Mouse (Mus musculus): Measurements from ENCODE around the gene Tmem80. TPM values are rescaled to one million over a fixed set of nuclear protein-coding genes. Genes with fewer than 3 reads are reported as not detected.

The Tmem80 gene
- polyA plus RNA-seq, 1 experiment, result not detected

- H3K27ac ChIP-seq (ENCODE audit: insufficient read depth, low read depth, low read length), result no peak overlapping the region
- peaks cover 6% of the 10 kb centered on the region; the same call in 1 of the 2 replicates for H3K4me1 ChIP-seq (ENCODE audit: control insufficient read depth, insufficient read depth, low read length)
- WGBS, result 45% methylated on average over 2 of the region's 2 CpGs
- H3K4me3 ChIP-seq (ENCODE audit: insufficient read depth, low read depth, low read length), result no peak overlapping the region
- no peak for TF ChIP-seq POLR2A (IDR thresholded peaks at IDR 0.05; ENCODE audit: insufficient read depth, low read depth, low read length)
- no peak for TF ChIP-seq CTCF (IDR thresholded peaks at IDR 0.05; ENCODE audit: insufficient read depth, low read depth, low read length)
These were observed 15.7 kb downstream of the Tmem80 start for GRCm38 (mm10) chr7:141343230-141343629.

DNA sequence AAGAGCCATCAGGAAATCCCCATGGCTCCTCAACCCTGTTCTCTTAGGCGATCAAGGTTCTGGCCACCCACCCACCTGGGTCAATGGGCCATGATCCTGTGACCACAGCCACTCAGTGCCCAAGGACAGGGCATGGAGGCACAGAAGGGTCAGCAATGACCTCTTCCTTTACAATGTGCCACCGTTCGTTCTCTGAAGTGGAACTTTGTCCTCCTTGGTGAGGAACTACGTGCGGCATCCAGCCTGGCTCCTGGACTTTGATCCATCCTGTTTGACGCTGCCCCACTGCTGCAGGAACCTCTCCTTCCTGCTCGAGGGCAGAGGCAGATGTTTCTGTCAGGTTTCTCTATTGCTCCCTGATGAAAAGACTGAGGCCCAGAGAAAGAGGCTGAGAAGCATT is 16.2 kb downstream of the Tmem80 start:
- Histone ChIP-seq H3K4me3 (ENCODE audit: insufficient read depth, low read depth, low read length) (no peak overlapping the region), H3K4me1 (ENCODE audit: control insufficient read depth, insufficient read depth, low read length) (peaks cover 3% of the 10 kb centered on the region; the same call in 1 of the 2 replicates), H3K27ac (ENCODE audit: insufficient read depth, low read depth, low read length) (no peak overlapping the region)
- TF ChIP-seq CTCF (IDR thresholded peaks at IDR 0.05; ENCODE audit: insufficient read depth, low read depth, low read length) (no peak), POLR2A (IDR thresholded peaks at IDR 0.05; ENCODE audit: insufficient read depth, low read depth, low read length) (no peak)
- WGBS, result 78% methylated on average over 7 of the region's 7 CpGs

GRCm38 (mm10) chr7:141344787-141345186 is 17.2 kb downstream of the Tmem80 start:
- H3K4me1 ChIP-seq (ENCODE audit: control insufficient read depth, insufficient read depth, low read length), result no peaks in the 10 kb centered on the region; the same call in 1 of the 2 replicates
- no peak overlapping the region for H3K4me3 ChIP-seq (ENCODE audit: insufficient read depth, low read depth, low read length)
- TF ChIP-seq POLR2A (IDR thresholded peaks at IDR 0.05; ENCODE audit: insufficient read depth, low read depth, low read length) (no peak), CTCF (IDR thresholded peaks at IDR 0.05; ENCODE audit: insufficient read depth, low read depth, low read length) (no peak)
- WGBS, result 93% methylated on average over 5 of the region's 5 CpGs
- no peak overlapping the region for H3K27ac ChIP-seq (ENCODE audit: insufficient read depth, low read depth, low read length)

GRCm38 (mm10) chr7:141351061-141351460 is 23.5 kb downstream of the Tmem80 start:
- 82% methylated on average over 6 of the region's 6 CpGs for WGBS
- TF ChIP-seq CTCF (IDR thresholded peaks at IDR 0.05; ENCODE audit: insufficient read depth, low read depth, low read length) (no peak), POLR2A (IDR thresholded peaks at IDR 0.05; ENCODE audit: insufficient read depth, low read depth, low read length) (no peak)
- H3K4me3 ChIP-seq (ENCODE audit: insufficient read depth, low read depth, low read length), result no peak overlapping the region
- no peak overlapping the region for H3K27ac ChIP-seq (ENCODE audit: insufficient read depth, low read depth, low read length)
- peaks cover 12% of the 10 kb centered on the region for H3K4me1 ChIP-seq (ENCODE audit: control insufficient read depth, insufficient read depth, low read length)

DNA sequence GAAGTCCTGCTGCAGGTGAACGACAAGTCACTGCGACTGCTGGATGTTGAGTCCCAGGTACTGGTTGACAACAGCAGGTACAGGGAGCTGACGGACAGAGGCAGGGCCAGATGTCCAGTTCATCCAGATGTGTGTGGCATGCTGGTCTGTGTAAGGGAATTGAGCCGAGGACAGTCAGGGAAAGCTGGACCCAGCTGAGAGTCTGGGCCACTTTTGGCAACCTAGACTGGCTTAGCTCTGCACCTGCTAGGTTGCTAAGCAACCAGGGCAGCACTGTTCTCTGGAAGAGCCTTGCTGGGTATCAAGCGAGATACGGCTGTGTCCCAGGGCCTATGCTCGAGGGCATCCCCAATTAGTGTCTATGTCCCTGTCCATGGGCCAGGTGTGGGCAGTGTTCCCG is 27.5 kb downstream of the Tmem80 start:
- Histone ChIP-seq H3K4me1 (ENCODE audit: control insufficient read depth, insufficient read depth, low read length) (peaks cover 15% of the 10 kb centered on the region), H3K27ac (ENCODE audit: insufficient read depth, low read depth, low read length) (no peak overlapping the region), H3K4me3 (ENCODE audit: insufficient read depth, low read depth, low read length) (no peak overlapping the region)
- no peak for TF ChIP-seq POLR2A (IDR thresholded peaks at IDR 0.05; ENCODE audit: insufficient read depth, low read depth, low read length)
- TF ChIP-seq CTCF (IDR thresholded peaks at IDR 0.05; ENCODE audit: insufficient read depth, low read depth, low read length), result no peak
- 57% methylated on average over 8 of the region's 8 CpGs for WGBS

GRCm38 (mm10) chr7:141355626-141356326 is 28.2 kb downstream of the Tmem80 start:
- H3K4me3 ChIP-seq (ENCODE audit: insufficient read depth, low read depth, low read length), result no peak overlapping the region
- H3K27ac ChIP-seq (ENCODE audit: insufficient read depth, low read depth, low read length), result no peak overlapping the region
- no peak for TF ChIP-seq POLR2A (IDR thresholded peaks at IDR 0.05; ENCODE audit: insufficient read depth, low read depth, low read length)
- WGBS, result 48% methylated on average over 12 of the region's 12 CpGs
- peaks cover 15% of the 10 kb centered on the region for H3K4me1 ChIP-seq (ENCODE audit: control insufficient read depth, insufficient read depth, low read length)

DNA sequence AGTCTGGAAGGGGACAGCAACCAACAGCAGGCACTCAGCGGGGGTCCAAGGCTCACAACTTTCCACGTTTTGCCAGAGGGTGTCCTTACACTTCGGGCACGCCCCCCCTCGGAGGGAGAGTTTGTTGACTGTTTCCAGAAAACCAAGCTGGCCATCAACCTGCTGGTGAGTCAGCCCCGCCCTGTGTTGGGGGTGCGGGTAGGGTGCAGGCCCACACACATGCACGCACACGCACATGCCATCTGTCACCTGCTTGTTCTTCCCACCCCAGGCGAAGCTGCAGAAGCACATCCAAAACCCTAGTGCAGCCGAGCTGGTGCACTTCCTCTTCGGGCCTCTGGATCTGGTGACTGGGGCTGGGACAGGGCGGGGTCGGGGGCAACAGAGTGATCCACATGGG is 29.4 kb downstream of the Tmem80 start:
- Histone ChIP-seq H3K4me1 (ENCODE audit: control insufficient read depth, insufficient read depth, low read length) (peaks cover 18% of the 10 kb centered on the region), H3K4me3 (ENCODE audit: insufficient read depth, low read depth, low read length) (no peak overlapping the region), H3K27ac (ENCODE audit: insufficient read depth, low read depth, low read length) (no peak overlapping the region)
- no peak for TF ChIP-seq POLR2A (IDR thresholded peaks at IDR 0.05; ENCODE audit: insufficient read depth, low read depth, low read length)
- no peak for TF ChIP-seq CTCF (IDR thresholded peaks at IDR 0.05; ENCODE audit: insufficient read depth, low read depth, low read length)
- 79% methylated on average over 14 of the region's 14 CpGs for WGBS

- no peak overlapping the region for H3K4me3 ChIP-seq (ENCODE audit: insufficient read depth, low read depth, low read length)
These were observed 34.0 kb downstream of the Tmem80 start for GRCm38 (mm10) chr7:141361510-141361909.

GRCm38 (mm10) chr7:141363106-141363751 is 35.7 kb downstream of the Tmem80 start:
- H3K4me3 ChIP-seq (ENCODE audit: insufficient read depth, low read depth, low read length), result no peak overlapping the region
- H3K27ac ChIP-seq (ENCODE audit: insufficient read depth, low read depth, low read length), result no peak overlapping the region
- TF ChIP-seq CTCF (IDR thresholded peaks at IDR 0.05; ENCODE audit: insufficient read depth, low read depth, low read length) (no peak), POLR2A (IDR thresholded peaks at IDR 0.05; ENCODE audit: insufficient read depth, low read depth, low read length) (no peak)
- 64% methylated on average over 4 of the region's 4 CpGs for WGBS
- H3K4me1 ChIP-seq (ENCODE audit: control insufficient read depth, insufficient read depth, low read length), result 0 out of 2 replicates have a peak, but pooled peaks cover 3% of the 10 kb centered on the region

More at GRCm38 (mm10) chr7:141361510-141361909, 34.0 kb downstream of the Tmem80 start:
- no peak for TF ChIP-seq POLR2A (IDR thresholded peaks at IDR 0.05; ENCODE audit: insufficient read depth, low read depth, low read length)
- no peak for TF ChIP-seq CTCF (IDR thresholded peaks at IDR 0.05; ENCODE audit: insufficient read depth, low read depth, low read length)
- WGBS, result 23% methylated on average over 24 of the region's 24 CpGs
- Histone ChIP-seq H3K27ac (ENCODE audit: insufficient read depth, low read depth, low read length) (no peak overlapping the region), H3K4me1 (ENCODE audit: control insufficient read depth, insufficient read depth, low read length) (0 out of 2 replicates have a peak, but pooled peaks cover 3% of the 10 kb centered on the region)

All from olfactory bulb, adult 2 months (tissue).